Mouse (Mus musculus) lung, embryonic 14.5 days (tissue): ENCODE results near the gene Krt6b. TPM values are rescaled to one million over a fixed set of nuclear protein-coding genes. Genes with fewer than 3 reads are reported as not detected.

Experiments used
- ATAC-seq: fragments of 200-750 bp; cut with Nextera tagmentation; 2 replicates; pipeline ENCODE4 v1.8.0; 2017; ENCODE audit warnings: mild to moderate bottlenecking, moderate TSS enrichment, moderate library complexity; ENCODE audit not compliant: insufficient read depth
- DNase-seq: peaks from one replicate; pipeline ENCODE4 v3.0.0-alpha.2; 2015
- H3K27ac ChIP-seq: fragments of 300-500 bp; sonication (generic); 2 replicates; pipeline ENCODE4 v1.5.1; 2014; ENCODE audit warnings: low read depth, mild to moderate bottlenecking, moderate library complexity
- H3K27me3 ChIP-seq: fragments of 300-500 bp; sonication (generic); 2 replicates; pipeline ENCODE4 v1.6.1; 2014; ENCODE audit warnings: low read length, control low read depth; ENCODE audit not compliant: insufficient read depth
- H3K36me3 ChIP-seq: fragments of 300-500 bp; sonication (generic); 2 replicates; pipeline ENCODE4 v1.6.1; 2014; ENCODE audit warnings: control low read depth; ENCODE audit not compliant: insufficient read depth
- H3K4me1 ChIP-seq: fragments of 300-500 bp; sonication (generic); 2 replicates; pipeline ENCODE4 v1.6.1; 2014; ENCODE audit warnings: antibody characterized with exemption, control low read depth; ENCODE audit not compliant: insufficient read depth
- H3K4me2 ChIP-seq: fragments of 300-500 bp; sonication (generic); 2 replicates; pipeline ENCODE4 v1.6.1; 2014; ENCODE audit warnings: mild to moderate bottlenecking
- H3K4me3 ChIP-seq: fragments of 300-500 bp; sonication (generic); 2 replicates; pipeline ENCODE4 v1.5.1; 2014; ENCODE audit warnings: low read depth, low read length
- H3K9ac ChIP-seq: fragments of 300-500 bp; sonication (generic); 2 replicates; pipeline ENCODE4 v1.6.1; 2014
- H3K9me3 ChIP-seq: fragments of 300-500 bp; sonication (generic); 2 replicates; pipeline ENCODE4 v1.6.1; 2016; ENCODE audit warnings: low read depth, low read length, control low read depth
- CTCF ChIP-seq: IDR thresholded peaks from 2 replicates; pipeline ENCODE4 v1.5.1; 2016; ENCODE audit warnings: antibody characterized with exemption, low read depth
- whole genome bisulfite sequencing: fragments of 180-500 bp; shearing (Covaris S2); extraction: QIAGEN DNeasy Blood & Tissue Kit; methylation state at CpG from one replicate; pipeline ENCODE4 v1.1.7; 2014; 5-methylcytosine and 5-hydroxymethylcytosine counted together
- polyA plus RNA-seq: library from polyadenylated mRNA; unstranded; fragments of >200 nt; fragmentation: Nextera tagmentation; extraction: Ambion mirVana; gene quantifications from 2 replicates; pipeline ENCODE4 v1.2.1, GENCODE M21; 2014

Gene Krt6b
- not detected in 2 replicates for polyA plus RNA-seq

DNA sequence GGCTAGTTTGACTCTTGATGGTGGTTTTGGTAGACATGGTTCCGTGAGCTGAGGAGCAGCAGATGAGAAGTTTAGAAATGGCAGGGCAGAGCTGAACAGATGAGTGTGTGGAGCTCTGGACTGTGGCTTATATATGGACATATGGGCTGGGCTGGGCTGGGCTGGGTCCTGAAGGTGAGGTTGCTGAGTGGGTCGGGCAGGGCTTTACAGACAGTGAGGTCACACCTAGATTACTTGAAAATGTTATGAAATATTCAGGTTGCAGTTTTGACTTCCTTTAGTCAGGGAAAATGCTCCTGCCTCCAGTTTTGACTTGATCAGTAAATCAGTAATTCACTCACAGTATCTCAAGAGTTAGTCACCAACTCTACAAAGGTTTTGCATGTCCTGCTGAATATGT is at the start of gene Krt6b:
Gene Krt6b (minus strand): TSS at position 101 of the 400 bp plus-strand sequence.
- TF ChIP-seq CTCF, result no peak
- H3K4me1 ChIP-seq, result no peaks in the 10 kb centered on the region
- H3K4me3 ChIP-seq, result no peak within 1 kb of the TSS
- DNase-seq (no peak), ATAC-seq (no peak)
- no peaks in the 10 kb centered on the region for H3K9me3 ChIP-seq
- H3K27ac ChIP-seq, result no peak within 1 kb of the TSS
- H3K36me3 ChIP-seq, result no peaks in the 10 kb centered on the region
- H3K9ac ChIP-seq, result no peak within 1 kb of the TSS
- H3K4me2 ChIP-seq, result no peak within 1 kb of the TSS
- no peaks in the 10 kb centered on the region for H3K27me3 ChIP-seq
- 85% methylated on average over 2 of the region's 2 CpGs for WGBS

DNA sequence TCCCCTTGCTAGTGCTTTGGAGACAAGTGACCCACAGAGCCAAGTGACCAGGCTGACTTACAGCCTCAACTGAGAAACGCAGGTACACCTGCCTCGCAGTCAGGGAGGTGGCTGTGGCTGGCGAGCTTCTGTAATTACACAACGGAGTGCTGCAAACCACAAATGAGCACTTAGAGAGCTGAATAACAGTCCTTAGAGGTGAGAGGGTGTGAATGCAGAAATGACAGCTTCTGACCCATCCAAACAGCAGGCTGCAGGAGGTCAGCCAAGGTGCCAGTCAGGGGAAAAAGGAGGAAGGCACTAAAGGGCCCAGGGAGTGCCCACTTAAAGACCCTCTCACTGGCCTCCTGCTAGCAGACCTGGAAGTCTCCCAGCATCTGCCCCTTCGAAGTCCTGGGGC is 44.6 kb upstream of the Krt6b start:
- Histone ChIP-seq H3K4me3 (no peak overlapping the region), H3K27ac (no peak overlapping the region), H3K4me1 (no peaks in the 10 kb centered on the region), H3K9me3 (no peaks in the 10 kb centered on the region), H3K9ac (no peak overlapping the region), H3K4me2 (no peak overlapping the region), H3K27me3 (no peaks in the 10 kb centered on the region), H3K36me3 (no peaks in the 10 kb centered on the region)
- DNase-seq, result no peak
- TF ChIP-seq CTCF, result no peak
- WGBS, result 41% methylated on average over 5 of the region's 5 CpGs
- ATAC-seq, result no peak

DNA sequence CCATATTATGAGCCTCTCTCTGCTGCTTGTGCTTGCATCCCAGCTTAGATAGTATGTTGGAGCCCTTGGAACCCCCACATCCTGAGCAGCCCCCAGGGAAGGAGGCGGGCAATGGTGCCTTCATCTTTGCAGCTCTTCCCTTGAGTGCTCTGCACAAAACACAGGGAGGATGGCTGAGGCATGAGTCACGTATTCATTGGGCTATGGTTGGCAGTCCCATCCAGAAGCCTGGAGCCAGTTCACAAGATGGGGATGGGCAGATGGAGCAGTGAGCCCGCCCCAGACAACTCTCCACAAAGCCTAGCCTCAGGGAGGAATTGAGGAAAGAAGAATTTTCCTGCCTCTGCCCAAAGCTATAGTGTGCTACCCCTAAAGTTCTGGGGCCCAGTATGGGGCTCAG is 35.7 kb upstream of the Krt6b start:
- Histone ChIP-seq H3K27me3 (no peaks in the 10 kb centered on the region), H3K9ac (no peak overlapping the region), H3K36me3 (no peaks in the 10 kb centered on the region), H3K4me1 (no peaks in the 10 kb centered on the region), H3K4me2 (no peak overlapping the region), H3K27ac (no peak overlapping the region), H3K9me3 (no peaks in the 10 kb centered on the region), H3K4me3 (no peak overlapping the region)
- ATAC-seq (no peak), DNase-seq (no peak)
- TF ChIP-seq CTCF, result no peak
- 72% methylated on average over 3 of the region's 3 CpGs for WGBS

DNA sequence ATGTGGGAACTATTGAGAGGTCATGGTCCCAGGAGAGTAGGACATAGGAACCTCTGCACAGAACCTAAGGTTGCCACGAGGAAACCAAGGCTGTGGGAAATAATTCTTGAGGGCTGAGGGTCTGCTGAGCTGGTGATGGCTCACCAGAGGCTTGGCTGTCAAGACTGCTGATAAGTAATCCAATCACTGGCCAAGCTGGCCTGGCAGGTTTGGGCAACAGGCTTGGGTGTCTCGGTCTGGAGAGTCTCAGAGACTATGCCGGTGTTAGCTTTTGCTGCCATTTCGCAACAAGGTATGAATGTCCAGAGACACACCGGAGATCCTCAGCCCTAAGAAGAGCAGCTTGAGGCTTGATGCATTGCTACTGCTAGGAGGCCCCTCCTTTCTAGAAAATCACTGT is 34.3 kb upstream of the Krt6b start:
- H3K27me3 ChIP-seq, result no peaks in the 10 kb centered on the region
- WGBS, result 53% methylated on average over 5 of the region's 5 CpGs
- H3K27ac ChIP-seq, result no peak overlapping the region
- no peaks in the 10 kb centered on the region for H3K9me3 ChIP-seq
- no peak for TF ChIP-seq CTCF
- H3K4me2 ChIP-seq, result no peak overlapping the region
- H3K9ac ChIP-seq, result no peak overlapping the region
- H3K4me1 ChIP-seq, result no peaks in the 10 kb centered on the region
- H3K36me3 ChIP-seq, result no peaks in the 10 kb centered on the region
- no peak for DNase-seq
- no peak for ATAC-seq
- H3K4me3 ChIP-seq, result no peak overlapping the region

DNA sequence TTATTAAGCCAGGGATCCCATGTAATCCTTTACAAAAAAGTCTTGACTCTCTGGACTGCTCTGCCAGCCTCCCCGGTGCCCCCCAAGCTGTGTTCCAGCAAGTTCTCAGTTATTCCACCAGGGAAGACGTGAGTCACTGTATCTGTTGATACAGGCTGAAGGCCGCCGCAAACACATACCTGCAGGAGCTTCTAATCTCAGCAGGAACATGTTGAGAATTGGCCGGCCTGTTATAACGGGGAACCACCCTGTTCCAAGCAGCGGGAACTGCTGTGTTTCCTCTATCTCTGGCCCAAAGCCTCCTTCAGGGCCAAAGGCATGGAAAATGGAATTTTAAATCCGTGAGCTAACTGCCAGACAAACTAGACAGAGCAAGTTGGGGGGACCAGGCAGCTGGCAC is 33.6 kb upstream of the Krt6b start:
- no peak for DNase-seq
- 61% methylated on average over 8 of the region's 8 CpGs for WGBS
- Histone ChIP-seq H3K27me3 (no peaks in the 10 kb centered on the region), H3K4me2 (no peak overlapping the region), H3K36me3 (no peaks in the 10 kb centered on the region), H3K9me3 (no peaks in the 10 kb centered on the region), H3K27ac (no peak overlapping the region), H3K9ac (no peak overlapping the region), H3K4me1 (no peaks in the 10 kb centered on the region), H3K4me3 (no peak overlapping the region)
- no peak for ATAC-seq
- TF ChIP-seq CTCF, result no peak

DNA sequence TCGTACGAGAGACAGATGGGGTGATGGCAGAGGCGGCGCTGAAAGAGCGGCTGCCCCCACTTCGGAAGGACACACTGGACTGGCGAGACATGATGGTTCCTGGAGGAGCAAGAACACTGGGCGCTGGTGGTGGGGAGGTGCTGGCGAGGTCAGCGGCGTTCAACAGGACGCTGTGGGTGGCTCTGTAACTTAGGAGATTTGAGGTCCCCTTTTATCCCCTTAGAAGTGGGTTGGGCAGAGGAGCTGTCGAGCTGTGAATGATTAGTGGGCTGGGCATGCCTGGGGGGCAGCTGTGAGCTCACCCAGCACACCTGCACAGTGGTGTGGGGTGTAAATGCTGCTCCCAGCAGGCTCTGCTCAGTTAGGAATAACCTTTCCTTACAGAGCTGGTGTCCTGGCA is 32.6 kb upstream of the Krt6b start, which contains the start of gene Krt5:
Gene Krt5 (minus strand): TSS at position 179 of the 400 bp plus-strand sequence.
- DNase-seq, result no peak
- no peaks in the 10 kb centered on the region for H3K9me3 ChIP-seq

DNA sequence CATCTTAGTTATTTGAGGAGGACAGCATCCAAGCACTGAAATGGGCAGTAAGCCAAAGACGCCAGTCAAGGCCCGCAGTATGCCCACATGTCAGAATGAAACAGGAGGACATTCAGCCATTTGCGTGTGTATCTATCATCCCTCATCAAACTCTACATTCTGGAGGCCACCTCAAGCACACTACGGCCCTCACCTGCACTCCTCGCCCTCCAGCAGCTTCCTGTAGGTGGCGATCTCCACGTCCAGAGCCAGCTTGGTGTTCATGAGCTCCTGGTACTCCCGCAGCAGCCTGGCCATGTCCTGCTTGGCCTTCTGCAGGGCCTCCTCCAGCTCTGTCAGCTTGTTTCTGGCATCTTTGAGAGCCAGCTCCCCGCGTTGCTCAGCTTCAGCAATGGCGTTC is 28.6 kb upstream of the Krt6b start:
- Histone ChIP-seq H3K27me3 (no peaks in the 10 kb centered on the region), H3K4me3 (no peak overlapping the region), H3K4me1 (no peaks in the 10 kb centered on the region), H3K36me3 (no peaks in the 10 kb centered on the region), H3K9ac (no peak overlapping the region), H3K4me2 (no peak overlapping the region), H3K27ac (no peak overlapping the region), H3K9me3 (no peaks in the 10 kb centered on the region)
- 0 out of 2 replicates have a peak, but pooled peaks have one; percentile 26 for TF ChIP-seq CTCF
- ATAC-seq (no peak), DNase-seq (no peak)
- WGBS, result 60% methylated on average over 11 of the region's 11 CpGs

More for the DNA sequence above, 32.6 kb upstream of the Krt6b start, which contains the start of gene Krt5:
- ATAC-seq, result no peak
- no peaks in the 10 kb centered on the region for H3K27me3 ChIP-seq
- no peak within 1 kb of the TSS for H3K27ac ChIP-seq
- no peak within 1 kb of the TSS for H3K4me2 ChIP-seq
- no peak for TF ChIP-seq CTCF
- no peaks in the 10 kb centered on the region for H3K4me1 ChIP-seq
- H3K36me3 ChIP-seq, result no peaks in the 10 kb centered on the region
- no peak within 1 kb of the TSS for H3K9ac ChIP-seq
- no peak within 1 kb of the TSS for H3K4me3 ChIP-seq
- WGBS, result 36% methylated on average over 13 of the region's 13 CpGs

DNA sequence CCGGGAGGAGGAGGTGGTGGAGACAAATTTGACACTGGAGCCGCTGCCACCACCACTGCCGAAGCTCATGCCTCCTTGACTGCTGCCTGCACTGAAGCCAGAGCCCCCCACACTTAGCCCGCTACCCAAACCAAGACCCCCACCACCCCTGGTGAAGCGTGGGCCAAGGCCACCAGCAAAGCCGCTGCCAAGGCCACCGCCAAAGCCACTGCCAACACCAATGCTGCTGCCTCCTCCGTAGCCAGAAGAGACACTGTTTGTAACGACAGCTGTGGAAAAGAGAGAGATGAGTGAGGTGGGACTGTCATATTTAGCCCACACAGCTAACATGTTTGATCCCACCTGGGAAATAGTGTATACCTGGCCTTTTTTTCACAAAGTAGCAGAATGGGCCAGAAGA is 27.4 kb upstream of the Krt6b start:
- no peak for TF ChIP-seq CTCF
- H3K36me3 ChIP-seq, result no peaks in the 10 kb centered on the region
- no peak overlapping the region for H3K9ac ChIP-seq
- H3K4me1 ChIP-seq, result no peaks in the 10 kb centered on the region
- no peak for DNase-seq
- no peak overlapping the region for H3K4me3 ChIP-seq
- H3K27me3 ChIP-seq, result no peaks in the 10 kb centered on the region
- no peak overlapping the region for H3K27ac ChIP-seq
- 68% methylated on average over 9 of the region's 9 CpGs for WGBS
- ATAC-seq, result no peak
- H3K4me2 ChIP-seq, result no peak overlapping the region
- no peaks in the 10 kb centered on the region for H3K9me3 ChIP-seq
